Comparison of ENCODE assay signal across 8 mouse cellular contexts in the genomic region with DNA sequence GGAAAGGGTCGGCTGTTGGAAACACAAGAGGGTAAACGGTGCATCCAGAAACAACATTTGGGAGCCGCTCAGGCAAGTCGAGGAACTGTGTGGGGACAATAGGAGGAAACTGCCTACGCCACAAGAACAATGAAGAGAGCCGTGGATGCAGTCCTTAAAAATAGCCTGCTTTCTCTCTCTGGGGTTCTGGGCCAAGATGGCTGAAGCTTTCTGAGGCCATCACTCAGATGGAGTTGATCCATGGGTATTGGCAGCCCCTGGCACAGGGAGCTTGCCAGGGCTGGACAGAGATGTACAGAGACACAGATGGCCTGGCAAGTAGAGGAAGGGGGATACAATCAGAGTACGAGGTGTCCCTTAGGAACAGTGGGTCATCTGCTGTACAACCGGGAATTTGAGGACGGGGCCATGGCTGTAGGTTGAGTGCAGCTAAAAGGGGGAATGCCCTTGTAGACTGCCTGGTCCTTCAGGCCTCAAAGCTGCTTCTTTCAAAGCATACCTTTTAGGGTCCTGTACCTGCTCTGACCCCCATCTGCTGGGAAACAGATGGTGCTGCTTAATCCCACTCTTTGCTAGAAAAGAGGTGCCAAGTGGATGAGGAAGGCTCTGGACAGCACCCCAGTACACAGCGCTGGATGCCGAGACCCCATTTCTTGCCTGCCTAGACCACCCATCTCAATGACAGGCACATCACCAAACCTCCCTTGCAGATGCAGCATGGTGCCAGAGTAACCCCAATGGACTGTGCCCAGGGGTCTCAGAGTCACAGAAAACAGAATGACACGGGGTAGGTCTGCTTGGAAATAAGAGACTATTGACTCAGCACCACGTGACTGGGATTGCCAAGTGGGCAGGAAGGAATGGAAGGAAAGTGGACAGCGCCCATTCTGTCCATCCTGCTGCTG.
A peak's percentile ranks its signal among the peaks of the same experiment; 100 is the strongest.
DNase-seq lines count a peak whose midpoint lies in the region; ATAC-seq and TF ChIP-seq lines count a peak whose summit lies in the region.

No protein-coding gene starts in this region.

- ATAC-seq in forebrain, embryonic 15.5 days (replicated peaks), result no peak; the same call in 1 of the 2 replicates
- no peak for ATAC-seq in intestine, postnatal 0 days

- no peak overlapping the region for H3K4me3 ChIP-seq in forebrain, embryonic 15.5 days
- H3K4me3 ChIP-seq in intestine, postnatal 0 days (ENCODE audit: low read depth, low read length), result no peak overlapping the region

- no peaks in the 10 kb centered on the region for H3K27me3 ChIP-seq in forebrain, embryonic 15.5 days
- H3K27me3 ChIP-seq in intestine, postnatal 0 days (replicated peaks; ENCODE audit: control insufficient read depth, insufficient read depth, low read length), result no peaks in the 10 kb centered on the region

- H3K36me3 ChIP-seq in forebrain, embryonic 15.5 days, result peaks cover 3% of the 10 kb centered on the region; the same call in 1 of the 2 replicates
- H3K36me3 ChIP-seq in intestine, postnatal 0 days (ENCODE audit: control insufficient read depth, insufficient read depth), result peaks cover 19% of the 10 kb centered on the region; the same call in 1 of the 2 replicates

- H3K4me1 ChIP-seq in forebrain, embryonic 15.5 days, result peaks cover 17% of the 10 kb centered on the region
- H3K4me1 ChIP-seq in intestine, postnatal 0 days (replicated peaks; ENCODE audit: control insufficient read depth, insufficient read depth, low read length), result no peaks in the 10 kb centered on the region

- no peaks in the 10 kb centered on the region for H3K9me3 ChIP-seq in forebrain, embryonic 15.5 days
- H3K9me3 ChIP-seq in intestine, postnatal 0 days (ENCODE audit: control insufficient read depth), result no peaks in the 10 kb centered on the region

- no peak overlapping the region for H3K4me2 ChIP-seq in forebrain, embryonic 15.5 days (replicated peaks)
- H3K4me2 ChIP-seq in intestine, postnatal 0 days (replicated peaks; ENCODE audit: low read depth), result no peak overlapping the region

- TF ChIP-seq CTCF in intestine, postnatal 0 days (IDR thresholded peaks at IDR 0.05; ENCODE audit: low read depth), result no peak

- no peak overlapping the region for H3K9ac ChIP-seq in forebrain, embryonic 15.5 days (replicated peaks)
- no peak overlapping the region for H3K9ac ChIP-seq in intestine, postnatal 0 days (ENCODE audit: low read depth, low read length)

- H3K27ac ChIP-seq in forebrain, embryonic 15.5 days (replicated peaks), result peak overlapping the region; percentile 21
- peak overlapping the region; percentile 60 for H3K27ac ChIP-seq in intestine, postnatal 0 days (ENCODE audit: low read depth, low read length)

- DNase-seq in heart, adult 18-20 months, result peak; percentile 65 to 79
- no peak for DNase-seq in heart, postnatal 25 days (ENCODE audit: low spot score)
- peak; percentile 45 for DNase-seq in adipocyte (ENCODE audit: low spot score)
- DNase-seq in left cerebral cortex, adult 8-10 months (ENCODE audit: low spot score in 2 of 2), result no peak
- DNase-seq in spleen, postnatal 14 days (ENCODE audit: low spot score in 2 of 2), result no peak
- no peak for DNase-seq in thymus, postnatal 0 days (ENCODE audit: low spot score)

- intact Hi-C loops in heart, postnatal 25 days (cut with DNase I), result loop anchor here (2.0 kb wide), 2 partner anchors 41 to 117 kb away; a partner anchor contains a TSS

- WGBS in forebrain, embryonic 15.5 days, result 63% methylated on average over 14 of the region's 14 CpGs
- 76% methylated on average over 14 of the region's 14 CpGs for WGBS in intestine, postnatal 0 days

Comparison
In these comparisons a context has a peak if more than half of its experiments do, and no peak if none do; other contexts are left out.
1. DNase-seq: peak in heart, adult 18-20 months (2 of 2) and adipocyte (single experiment); none in heart, postnatal 25 days (single experiment), left cerebral cortex, adult 8-10 months (0 of 2), spleen, postnatal 14 days (0 of 2) and thymus, postnatal 0 days (single experiment).